Mouse (Mus musculus): ENCODE data around the gene Fau.

- TF ChIP-seq POLR2A (IDR thresholded peaks at IDR 0.05; ENCODE audit: low read depth, low read length) (no peak), CTCF (conservative IDR thresholded peaks at IDR 0.05; ENCODE audit: insufficient read depth, insufficient read length, low read depth, low read length) (no peak)
Measured at GRCm38 (mm10) chr19:6088841-6089240, 31.2 kb downstream of the Fau start.

All from kidney, adult 2 months (tissue).